Mouse (Mus musculus): ENCODE results near the gene Chst8. TPM values are rescaled to one million over a fixed set of nuclear protein-coding genes. Genes with fewer than 3 reads are reported as not detected.

Gene Chst8
- total RNA-seq, 2 experiments from 2014 or later, result 10.6 to 12.7 TPM

DNA sequence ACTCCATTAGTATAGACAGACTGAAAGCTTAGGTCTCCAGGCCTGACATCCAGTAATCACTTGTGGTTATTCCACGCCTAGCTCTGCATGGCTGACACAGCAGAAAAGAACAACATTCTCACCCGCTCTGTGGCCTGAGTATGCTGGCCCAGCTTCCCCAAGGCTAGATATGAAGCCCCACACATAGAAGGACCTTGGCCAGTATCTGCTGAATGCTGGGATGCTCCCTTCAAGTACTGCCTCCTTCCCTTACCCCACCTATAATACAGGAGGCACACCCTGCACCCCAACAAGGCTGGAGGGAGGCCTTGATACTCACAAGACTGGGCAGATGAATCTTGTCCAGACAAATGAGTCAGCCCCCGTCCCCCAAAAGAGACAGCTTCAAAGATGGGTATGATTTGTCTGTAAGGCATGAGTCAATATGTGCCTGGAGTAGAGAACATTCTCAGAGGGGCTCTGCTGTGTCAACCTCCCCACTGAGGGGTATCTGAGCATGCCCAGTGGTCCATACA is 6.8 kb downstream of the Chst8 start:
- peak in 1 of 2 experiments; percentile 33 for DNase-seq (ENCODE audit: low spot score in 2 of 2)

DNA sequence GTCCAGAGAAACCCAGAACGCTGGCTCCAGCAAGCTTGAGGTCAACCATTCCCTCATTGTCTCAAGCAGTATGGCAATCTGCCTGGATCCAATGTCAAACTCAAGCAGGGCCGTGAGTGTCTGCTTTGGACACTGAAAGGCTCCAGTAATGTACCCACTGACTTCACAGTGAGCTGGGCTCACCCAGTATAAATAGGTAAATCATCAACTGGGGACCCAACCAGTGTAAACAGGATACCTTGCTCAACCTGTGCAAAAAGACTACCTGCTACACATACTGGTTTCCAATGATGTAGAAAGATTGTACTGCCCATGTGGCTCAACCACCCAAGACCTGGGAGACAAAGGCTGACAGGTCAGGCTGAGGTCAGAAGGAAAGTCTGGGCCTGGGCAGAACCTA is 7.5 kb downstream of the Chst8 start:
- DNase-seq (ENCODE audit: low spot score in 2 of 2), result no peak

DNA sequence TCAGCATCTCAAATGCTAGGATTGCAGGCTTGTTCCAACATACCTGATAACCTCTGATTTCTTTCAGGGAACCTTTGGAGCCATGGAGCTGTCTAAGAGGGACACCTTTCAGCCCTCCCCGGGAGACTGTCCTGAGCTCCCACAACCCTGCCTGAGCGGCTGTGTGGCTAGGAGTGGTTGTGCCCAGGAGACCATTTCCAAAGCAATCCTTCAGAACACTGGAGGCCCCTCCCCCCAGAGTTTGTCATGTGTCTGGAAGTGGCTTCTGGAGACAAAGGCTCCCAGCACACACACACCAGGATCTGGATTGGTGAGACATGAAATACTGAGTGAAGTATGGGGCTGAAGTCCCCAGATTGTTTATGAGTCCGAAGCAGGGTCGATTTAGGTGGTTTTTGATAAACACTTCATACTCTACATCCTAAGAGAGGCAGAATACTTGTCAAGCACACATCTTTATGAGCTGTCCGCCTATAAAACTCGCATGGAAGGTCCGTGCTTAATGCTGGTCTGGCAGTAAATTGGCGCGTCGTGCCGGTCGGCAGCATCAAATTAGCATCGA is 12.5 kb downstream of the Chst8 start:
- DNase-seq (ENCODE audit: low spot score in 2 of 2), result no peak

DNA sequence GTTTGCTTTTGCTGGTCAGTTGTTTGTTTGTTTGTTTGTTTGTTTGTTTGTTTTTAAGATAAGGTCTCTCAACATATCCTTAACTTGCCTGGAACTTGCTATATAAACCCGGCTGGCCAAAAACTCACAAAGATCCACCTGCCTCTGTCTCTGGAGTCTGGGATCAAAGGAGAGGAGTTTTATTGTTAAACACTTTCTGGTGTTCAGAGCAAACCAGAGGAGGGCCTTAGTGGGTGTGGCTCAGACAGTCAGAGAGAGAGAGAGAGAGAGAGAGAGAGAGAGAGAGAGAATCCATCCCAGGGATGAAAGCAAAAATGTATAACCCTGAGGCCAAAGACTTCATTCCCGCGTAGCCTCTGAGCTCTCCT is 13.1 kb downstream of the Chst8 start:
- DNase-seq (ENCODE audit: low spot score in 2 of 2), result no peak

DNA sequence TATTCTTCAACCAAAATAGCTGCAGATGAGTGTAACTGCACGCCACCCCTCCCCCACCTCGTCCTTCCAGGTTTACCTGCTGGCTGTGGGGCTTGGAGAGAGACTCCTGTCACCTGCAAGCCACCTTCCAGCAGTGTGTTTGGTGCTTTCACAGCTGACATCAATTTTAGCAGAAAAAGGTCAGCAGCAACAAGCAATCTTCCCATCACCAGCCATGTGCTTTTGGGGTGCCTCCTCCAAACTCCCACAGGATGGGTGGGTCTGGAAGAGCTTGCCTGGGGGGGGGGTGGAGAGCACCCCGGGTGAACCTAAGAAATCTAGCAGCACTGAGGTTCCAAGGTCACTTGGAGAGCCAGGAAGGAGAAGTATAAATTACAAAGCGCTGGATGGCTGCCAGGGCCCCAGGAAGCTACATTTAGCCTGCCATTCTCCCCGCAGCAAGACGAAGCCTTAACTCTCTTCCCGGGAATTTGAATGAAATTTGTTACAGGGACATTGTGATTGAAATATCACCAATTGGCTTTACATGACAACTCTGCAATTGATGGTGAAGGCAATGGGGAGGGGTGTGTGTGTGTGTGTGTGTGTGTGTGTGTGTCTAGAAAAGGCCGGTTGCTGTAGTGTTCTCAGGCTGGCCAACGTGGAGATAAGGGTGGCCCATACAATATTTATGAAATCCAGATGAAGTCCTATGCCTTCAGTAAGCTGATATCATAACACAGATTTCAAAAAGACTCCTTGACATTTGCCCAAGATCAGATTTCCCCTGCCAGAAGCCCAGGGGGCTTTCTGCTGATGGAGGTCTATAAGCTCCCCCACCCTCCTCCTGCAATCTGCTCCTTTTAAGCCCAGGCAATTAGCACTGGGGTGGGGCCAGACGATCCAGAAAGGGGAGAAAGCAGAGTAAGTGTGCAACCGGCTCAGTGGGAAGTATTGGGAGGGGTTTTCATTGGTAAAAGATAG is 13.8 kb downstream of the Chst8 start:
- DNase-seq (ENCODE audit: low spot score in 2 of 2), result peak; percentile 38 to 47

DNA sequence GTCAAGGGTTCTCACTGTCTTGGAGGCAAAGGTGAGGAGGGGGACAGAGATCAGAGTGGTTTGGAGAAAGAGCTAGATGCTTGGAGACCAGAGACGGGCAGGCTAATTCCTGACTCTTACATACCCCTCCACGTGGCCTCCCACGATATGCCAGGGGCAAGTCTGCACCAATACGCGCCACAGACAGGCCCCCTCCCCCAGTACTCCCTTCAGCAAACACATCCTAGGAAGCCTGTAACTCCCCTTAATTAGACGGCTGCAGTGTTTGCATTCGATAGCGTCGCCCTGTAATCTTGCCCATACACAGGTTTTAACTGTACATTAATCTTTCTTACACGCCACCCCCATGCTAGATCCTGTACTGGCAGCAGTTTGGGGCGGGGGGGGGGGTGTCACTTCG is 14.5 kb downstream of the Chst8 start:
- no peak for DNase-seq (ENCODE audit: low spot score in 2 of 2)

DNA sequence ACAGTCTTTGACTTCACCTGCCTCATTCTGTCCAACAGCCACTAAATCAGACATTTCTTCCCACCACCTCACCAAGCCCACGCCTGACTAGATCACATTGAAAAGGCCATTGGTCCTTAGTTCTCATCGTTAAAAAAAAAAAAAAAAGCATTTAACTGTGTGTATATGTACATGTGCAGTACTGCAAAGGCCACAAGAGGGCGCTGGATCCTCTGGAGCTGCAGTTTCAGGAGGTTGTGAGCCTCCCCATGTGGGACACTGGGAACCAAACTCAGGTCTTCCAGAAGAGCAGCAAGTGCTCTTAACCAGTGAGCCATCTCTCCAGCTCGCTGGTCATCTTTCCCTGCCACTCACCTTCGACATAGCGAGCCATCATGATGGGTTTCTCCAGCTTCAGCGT is 22.1 kb downstream of the Chst8 start:
- no peak for DNase-seq (ENCODE audit: low spot score in 2 of 2)

DNA sequence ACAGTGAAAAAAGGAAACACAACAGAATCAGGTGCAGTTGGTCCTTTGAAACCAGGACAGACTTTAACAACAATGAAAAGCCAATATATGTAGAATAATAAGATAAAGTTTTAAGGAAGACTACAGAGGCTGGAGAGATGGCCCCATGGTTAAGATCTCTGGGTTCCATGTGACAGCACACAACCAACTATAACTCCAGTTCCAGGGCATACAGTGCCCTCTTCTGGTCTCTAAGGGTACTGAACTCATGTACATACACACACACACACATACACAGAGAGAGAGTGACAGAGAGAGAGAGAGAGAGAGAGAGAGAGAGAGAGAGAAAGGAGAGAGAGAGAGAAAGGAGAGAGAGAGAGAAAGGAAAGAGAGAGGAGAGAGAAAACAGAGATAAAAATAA is 25.3 kb downstream of the Chst8 start:
- no peak for DNase-seq (ENCODE audit: low spot score in 2 of 2)

DNA sequence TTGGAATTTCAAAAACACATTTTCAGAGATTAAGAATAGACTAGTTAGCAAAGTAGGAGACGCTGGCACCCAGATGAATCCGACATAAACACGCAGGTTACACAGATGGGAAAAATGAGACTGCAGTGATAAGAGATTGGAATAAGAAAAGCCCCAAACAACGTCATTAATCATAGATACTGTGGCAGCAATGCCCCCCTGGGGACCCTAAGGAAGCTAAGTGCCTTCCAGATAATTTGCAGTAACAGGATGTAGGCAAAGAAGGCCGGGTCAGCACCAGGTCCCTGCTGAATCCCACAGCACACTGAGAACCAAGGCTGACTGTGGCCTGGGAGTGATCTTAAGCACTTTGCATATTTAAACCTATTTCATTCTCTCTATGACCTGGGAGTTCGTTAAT is 27.5 kb downstream of the Chst8 start:
- no peak for DNase-seq (ENCODE audit: low spot score in 2 of 2)

DNA sequence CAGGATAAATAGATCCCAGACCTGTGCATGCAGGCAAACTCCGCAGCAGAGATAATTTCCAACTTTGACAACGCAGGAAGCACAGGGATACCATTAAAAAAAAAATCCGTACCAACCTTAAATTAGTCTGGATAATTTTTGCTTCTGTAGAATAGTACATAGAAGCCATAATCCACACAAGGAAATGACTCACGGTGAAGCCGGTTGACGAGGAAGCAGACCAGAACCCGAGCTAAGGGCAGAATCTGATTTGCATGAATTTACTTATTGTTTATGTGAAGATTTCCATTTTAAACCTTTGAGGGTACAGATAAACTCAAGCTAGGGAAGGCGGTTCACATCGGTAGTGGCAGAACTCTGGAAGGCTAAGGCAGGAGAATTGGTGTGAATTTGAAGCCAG is 28.0 kb downstream of the Chst8 start:
- no peak for DNase-seq (ENCODE audit: low spot score in 2 of 2)

DNA sequence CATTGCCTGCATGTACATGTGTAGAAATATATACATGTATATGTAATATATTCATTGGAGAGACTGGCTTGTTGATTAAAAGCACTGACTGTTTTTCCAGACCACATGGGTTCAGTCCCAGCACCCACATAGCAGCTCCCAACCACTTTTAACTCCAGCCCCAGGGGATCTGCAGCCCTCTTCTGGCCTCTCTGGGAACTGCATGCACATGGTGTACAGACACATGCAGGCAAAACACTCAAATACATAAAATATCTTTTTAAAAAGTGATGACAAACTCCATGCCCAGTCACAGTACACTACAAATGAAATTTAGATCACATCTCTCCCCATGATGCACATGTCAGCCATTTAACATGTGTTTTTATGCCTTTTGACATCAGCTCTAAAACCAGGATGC is 30.5 kb downstream of the Chst8 start:
- DNase-seq (ENCODE audit: low spot score in 2 of 2), result no peak

DNA sequence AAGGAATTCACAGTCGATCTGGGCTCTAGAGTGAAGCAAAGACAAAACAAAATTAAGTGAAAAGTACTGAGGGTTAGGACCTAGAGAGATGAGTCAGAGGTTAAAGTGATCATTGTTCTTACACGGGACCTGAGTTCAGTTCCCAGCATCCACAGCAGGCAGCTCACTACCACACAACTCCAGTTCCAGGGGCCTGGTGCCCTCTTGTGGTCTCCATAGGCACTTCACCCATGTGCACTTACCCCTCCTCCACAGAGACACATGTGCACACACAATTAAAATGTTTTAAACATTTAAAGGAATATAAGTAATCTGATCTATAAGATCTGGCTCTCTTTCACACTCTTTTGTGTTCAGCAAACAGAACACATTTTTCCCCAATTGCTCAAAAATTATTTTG is 31.3 kb downstream of the Chst8 start:
- DNase-seq (ENCODE audit: low spot score in 2 of 2), result no peak

DNA sequence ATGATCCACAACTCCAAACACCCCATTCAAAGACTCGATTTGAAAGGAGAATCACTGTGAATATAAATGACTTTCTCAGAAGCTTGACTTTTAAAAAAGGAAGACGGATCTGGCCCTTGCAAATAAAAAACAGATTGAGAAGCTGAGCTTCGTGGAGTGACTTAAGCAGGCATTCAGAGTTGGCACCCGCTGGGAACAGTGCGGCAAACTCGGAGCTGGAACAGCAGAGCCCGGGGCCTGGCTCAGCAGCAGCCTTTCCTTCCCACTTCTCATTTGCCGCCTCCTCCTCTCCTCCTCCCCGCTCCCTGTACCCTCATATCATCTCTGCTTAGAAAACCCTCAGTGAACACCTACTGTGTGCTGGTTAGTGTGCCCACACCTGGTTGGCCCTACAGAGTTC is 34.1 kb downstream of the Chst8 start:
- no peak for DNase-seq (ENCODE audit: low spot score in 2 of 2)

DNA sequence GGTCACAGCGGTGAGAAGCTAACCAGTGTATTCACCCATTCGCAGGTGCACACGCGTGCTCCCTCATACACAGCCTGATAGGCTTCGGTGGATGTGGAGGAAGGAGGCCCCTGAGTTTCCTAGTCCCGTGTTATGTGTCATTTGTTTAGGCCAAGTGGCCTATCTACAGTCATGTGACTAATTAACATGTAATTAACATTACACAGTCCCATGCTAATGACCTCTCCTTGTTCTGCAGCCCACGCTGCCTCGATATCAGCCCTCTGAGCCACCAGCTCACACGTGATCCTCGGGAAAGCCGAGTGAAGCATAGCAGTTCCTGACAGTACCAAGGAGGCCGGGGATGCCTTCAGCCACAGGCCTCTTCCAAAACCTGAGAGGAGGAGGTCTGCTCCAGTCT is 36.9 kb downstream of the Chst8 start:
- DNase-seq (ENCODE audit: low spot score in 2 of 2), result no peak

DNA sequence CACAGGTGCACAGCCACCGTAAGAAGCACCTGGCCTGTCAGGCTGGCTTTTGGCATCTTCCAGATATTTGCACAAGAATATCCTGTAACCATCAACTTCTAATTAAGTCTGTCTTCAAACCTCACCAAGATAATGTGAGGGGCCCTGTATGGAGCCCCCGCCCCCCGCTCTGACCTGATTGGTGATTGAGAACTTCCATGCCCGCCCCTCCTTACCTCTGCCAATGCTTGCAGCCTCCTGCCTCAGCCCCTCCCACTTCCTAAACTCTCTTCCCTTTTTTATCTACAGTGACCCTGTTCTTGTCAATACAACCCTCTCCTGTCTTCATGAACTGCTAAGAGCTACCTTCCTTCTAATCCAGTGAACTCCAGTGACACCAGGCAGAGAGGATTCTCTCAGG is 37.6 kb downstream of the Chst8 start:
- DNase-seq (ENCODE audit: low spot score in 2 of 2), result no peak

DNA sequence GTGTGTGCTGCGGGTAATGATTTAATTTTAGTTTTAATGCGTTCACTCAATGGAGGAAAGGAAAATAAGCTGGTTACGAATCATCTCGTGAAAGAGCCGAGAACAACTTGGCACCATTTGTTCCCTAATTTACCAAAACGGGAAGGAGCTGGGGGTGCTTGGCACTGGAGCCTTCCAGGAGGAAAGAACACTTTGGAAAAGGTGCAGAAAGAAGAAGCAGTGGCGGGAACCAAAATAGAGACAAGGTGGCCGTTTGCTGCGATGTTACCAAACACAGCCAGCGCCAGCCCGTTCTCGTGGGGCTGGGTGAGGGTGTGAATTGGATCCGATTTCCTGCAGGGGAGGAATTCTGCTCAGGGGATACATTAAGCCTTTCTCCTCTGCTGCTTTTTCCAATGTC is 38.5 kb downstream of the Chst8 start:
- no peak for DNase-seq (ENCODE audit: low spot score in 2 of 2)

DNA sequence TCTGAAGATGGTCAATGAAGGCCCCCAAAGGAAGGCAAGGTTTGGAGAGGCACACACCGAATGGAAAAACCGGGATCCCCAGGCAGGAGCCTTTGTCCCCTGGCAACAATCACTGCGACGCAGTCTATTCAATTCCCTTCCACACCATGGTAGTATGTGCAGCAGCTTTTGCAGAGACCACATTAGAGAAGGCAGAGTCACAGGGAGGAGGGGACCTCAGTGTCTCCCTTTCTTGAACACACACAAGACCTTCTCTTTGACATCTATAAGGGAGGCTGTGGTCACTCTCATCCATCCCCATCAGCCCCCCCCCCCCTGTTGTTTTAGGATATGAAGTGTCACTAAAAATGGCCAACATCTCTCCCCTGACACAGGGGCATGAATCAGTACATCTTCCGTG is 39.2 kb downstream of the Chst8 start:
- DNase-seq (ENCODE audit: low spot score in 2 of 2), result no peak

DNA sequence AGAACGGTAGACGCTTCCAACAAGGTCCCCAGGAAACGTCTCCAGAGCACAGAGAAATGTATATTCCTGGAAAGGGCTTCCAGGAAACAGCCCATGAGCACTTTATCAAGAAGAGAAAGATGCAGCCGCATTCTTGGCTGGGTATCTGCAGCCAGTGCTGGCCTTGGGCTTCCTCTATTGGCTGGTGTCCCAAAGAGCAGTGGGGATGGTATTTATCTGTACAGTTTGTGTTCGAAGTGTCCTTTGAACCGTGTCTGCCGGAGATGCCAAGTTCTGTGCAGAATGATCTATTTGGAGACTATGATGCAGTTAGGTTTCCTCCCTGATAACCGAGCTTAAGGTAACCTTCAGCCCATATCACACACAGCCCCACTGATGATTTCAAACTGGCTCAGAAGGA is 43.0 kb downstream of the Chst8 start:
- DNase-seq (ENCODE audit: low spot score in 2 of 2), result peak in 1 of 2 experiments; percentile 24

DNA sequence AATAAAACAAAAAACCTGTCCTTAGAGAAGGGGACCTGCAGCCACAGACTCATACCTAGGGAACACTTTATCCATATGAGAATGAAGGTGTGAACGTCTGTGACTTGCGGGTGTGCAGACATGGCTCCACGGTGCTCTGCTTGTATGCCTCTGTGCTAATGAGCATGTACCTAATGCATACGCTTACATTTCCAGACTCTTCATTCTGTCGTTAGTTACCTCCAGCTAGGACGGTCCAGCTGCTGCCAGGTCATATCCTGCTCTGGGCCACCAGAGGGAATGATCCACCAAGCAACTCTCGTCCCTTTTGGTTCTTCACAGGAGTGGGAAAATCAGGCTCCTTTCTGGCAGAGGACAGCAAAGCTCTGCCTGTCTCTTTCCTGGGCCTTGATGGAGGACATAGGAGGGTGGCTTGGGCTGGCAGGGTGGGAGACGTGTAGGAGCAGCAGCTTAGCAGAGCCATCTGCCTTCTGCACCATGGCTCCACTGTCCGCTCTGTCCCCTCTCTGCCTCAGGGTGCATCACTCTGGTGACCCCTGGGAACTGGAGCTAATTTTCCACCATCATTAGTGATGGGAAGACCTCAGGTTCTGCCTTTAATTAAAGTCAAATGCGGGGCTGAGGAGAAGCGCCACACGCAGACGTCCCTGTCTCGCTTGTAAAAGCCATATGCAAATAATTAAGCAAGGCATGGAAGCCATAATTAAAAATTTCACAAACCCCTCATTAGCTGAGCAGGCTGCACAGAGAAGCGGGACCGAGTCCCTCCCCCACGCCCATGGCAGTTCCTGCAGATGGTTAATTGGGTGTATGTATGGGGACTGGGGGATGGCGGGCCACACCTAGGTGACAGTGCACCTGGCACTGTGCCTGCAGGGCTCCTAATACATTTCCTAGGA is 48.0 kb downstream of the Chst8 start:
- no peak for DNase-seq (ENCODE audit: low spot score in 2 of 2)

DNA sequence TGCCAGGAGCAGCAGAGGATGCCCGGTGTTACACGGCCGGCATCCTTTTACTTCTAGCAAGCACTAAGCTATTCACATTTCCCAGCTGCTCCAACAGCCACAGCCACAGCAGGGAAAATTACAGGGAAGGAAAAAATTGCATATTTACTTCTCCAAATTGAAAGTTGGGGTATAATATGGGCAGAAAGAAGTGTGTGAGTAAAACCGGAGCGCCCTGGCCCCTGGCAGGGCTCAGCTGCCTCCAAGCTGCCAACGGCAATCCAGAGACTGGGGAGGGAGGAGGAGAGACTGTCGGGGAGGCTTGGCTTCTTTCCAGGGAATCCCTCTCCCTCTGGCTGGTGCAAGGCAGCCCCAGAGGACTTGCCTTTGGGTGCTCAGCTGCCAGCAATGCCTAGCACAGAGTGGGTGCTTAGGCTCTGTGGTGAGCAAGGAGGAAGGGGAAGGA is 53.1 kb downstream of the Chst8 start:
- DNase-seq (ENCODE audit: low spot score in 2 of 2), result no peak

DNA sequence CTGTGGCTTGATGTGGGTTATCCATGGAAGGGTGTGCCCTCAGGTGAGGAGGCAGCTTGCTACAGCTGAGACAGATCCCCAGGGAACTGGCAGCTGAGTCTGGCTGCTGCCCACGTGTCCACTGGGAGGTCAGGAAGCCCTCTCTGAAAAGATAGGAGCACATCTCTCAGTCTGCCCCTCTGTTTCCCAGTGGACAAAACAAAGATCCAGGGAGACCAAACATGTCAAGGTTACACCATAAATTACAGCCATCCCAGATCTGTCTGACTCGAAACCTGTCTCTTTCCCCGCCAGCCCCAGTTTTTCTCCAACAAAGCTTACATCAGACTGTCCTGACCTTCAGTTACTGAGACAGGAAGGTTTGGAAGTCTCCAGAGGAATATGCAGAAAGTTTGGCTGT is 53.8 kb downstream of the Chst8 start:
- no peak for DNase-seq (ENCODE audit: low spot score in 2 of 2)

DNA sequence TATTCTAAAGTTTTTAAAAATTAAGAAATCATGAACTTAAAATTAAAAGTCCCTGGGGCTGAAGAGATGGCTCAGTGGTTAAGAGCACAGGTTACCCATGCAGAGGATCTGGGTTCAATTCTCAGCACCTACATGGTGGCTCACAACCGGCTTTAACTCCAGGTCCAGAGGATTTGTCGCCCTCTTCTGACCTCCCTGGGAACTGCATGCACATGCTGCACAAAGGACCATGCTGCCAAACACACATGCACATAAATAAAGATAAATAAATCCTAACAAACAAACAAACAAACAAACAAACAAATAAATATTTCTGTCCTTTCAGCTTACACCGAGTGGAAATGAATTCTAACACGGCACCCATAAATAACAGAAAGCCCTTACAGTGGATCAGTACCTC is 55.0 kb downstream of the Chst8 start:
- DNase-seq (ENCODE audit: low spot score in 2 of 2), result no peak

Measured in adrenal gland, adult 18-20 months (tissue).